Mouse (Mus musculus): ENCODE results near the gene Slc6a4. TPM values are rescaled to one million over a fixed set of nuclear protein-coding genes. Genes with fewer than 3 reads are reported as not detected.

Slc6a4 gene
- polyA plus RNA-seq (2015; fragmentation: Nextera tagmentation; extraction: Ambion mirVana), result 0.72 and 1.0 TPM in 2 replicates

DNA sequence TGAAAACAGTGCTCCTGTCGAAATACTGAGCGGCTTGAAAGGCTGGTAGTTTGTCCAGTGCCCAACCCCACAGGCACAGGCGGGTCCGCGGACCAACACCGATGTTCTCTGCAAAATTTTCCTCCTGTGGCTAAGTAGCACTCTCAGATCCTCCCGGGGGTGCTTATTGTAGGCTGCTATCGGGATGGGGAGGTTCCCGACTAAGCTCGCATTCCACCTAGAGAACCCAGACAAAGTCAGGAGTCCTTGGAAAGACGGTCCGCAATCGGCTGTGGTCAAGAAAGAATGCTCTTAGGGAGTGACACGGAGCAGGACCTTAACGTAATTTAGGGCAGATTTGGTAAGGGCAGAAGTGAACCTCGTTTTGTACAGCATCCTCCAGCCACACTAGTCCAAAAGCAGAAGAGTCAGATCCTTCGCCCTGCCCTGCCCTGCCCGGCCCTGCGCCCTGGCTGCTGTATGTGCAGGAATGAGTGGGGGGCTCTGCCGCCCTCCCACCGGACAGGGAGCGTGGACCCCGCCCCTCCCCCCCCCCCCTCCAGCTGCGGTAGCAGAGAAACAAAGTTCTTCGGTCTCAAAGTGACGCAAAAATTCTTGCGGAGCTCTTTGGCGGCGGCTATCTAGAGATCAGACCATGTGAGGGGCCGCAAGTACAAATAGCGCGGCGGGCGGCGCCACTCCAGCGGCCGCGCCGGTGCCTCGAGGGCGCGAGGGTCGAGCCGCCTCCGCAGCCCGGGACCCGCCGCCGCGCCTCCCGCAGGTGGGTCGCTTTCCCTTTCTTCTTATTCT lies at the start of gene Slc6a4:
Gene Slc6a4 (plus strand): TSS at position 688 of the 789 bp plus-strand sequence.

DNA sequence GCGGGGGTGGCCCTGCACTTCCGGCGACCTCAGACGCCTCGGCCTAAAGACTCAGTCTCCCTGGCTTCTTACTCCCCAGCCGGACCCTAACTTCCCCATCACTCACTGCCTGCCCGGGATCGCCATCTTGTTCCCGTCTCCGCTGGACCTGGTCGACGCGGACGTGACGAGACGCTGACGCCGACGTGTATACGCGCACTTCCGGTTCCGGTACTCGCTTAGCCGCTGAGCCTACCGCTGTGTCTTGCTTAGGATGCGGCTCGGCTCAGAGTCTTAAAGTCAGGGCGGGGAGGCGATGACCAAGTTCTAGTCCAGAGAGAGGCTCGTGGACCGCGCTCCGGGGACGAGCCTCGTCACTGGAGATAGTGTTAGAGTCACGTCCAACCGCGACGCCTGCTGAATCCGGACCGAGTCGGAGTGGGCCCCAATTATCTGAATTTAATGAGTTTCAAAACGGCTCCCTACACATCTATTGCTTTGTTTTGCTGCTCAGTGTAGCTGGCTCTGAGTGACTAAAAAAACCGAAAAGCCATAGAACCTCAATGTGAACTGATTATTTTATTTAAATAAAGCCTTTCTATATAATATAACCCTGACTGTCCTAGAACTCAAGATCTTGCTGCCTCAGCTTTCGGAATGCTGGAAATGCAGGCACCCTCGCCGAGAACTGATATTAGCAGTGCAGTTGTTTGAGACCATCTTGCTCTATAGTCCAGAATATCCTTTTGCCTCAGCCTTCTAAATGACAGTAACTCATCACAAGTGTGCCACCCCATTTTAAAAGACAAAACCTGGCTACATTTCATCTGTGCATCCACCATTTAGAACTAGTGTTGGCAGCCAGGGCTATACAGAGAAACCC lies 80.1 kb downstream of the Slc6a4 start, which contains the start of gene Nsrp1:
Gene Nsrp1 (minus strand): TSS at position 163 of the 862 bp plus-strand sequence.

MicroRNA genes within 50 kb of the gene (microRNA counts, 519-probe panel; counts per million panel counts)
- microRNA mmu-miR-423-3p, result 3,495 counts per million, percentile 23 among the panel's probes with 10 or more counts
- 2,887 counts per million, percentile 12 among the panel's probes with 10 or more counts for microRNA mmu-miR-423-5p

Small RNA genes within 50 kb of the gene (microRNA-seq; reads per million reads assigned to microRNA genes)
- gene Mir423, result 1,104 reads per million, percentile 75 among the genes with 10 or more reads in this experiment

Other genes starting within 250 kb of the Slc6a4 start
- gene Gosr1, start 235.0 kb upstream of the Slc6a4 start, polyA plus RNA-seq (2015; fragmentation: Nextera tagmentation; extraction: Ambion mirVana), result 20.1 and 20.4 TPM in 2 replicates
- gene Cpd, start 151.6 kb upstream of the Slc6a4 start, polyA plus RNA-seq (2015; fragmentation: Nextera tagmentation; extraction: Ambion mirVana), result 5.4 and 5.9 TPM in 2 replicates
- gene Tmigd1, start 96.4 kb upstream of the Slc6a4 start, polyA plus RNA-seq (2015; fragmentation: Nextera tagmentation; extraction: Ambion mirVana), result 0.17 and 0.40 TPM in 2 replicates
- 112 and 117 TPM in 2 replicates for gene Blmh, start 73.8 kb upstream of the Slc6a4 start, polyA plus RNA-seq (2015; fragmentation: Nextera tagmentation; extraction: Ambion mirVana)
- 44.7 and 50.3 TPM in 2 replicates for gene Nsrp1, start 79.8 kb downstream of the Slc6a4 start, polyA plus RNA-seq (2015; fragmentation: Nextera tagmentation; extraction: Ambion mirVana)
- 0.32 and 0.66 TPM in 2 replicates for gene Efcab5, start 190.4 kb downstream of the Slc6a4 start, polyA plus RNA-seq (2015; fragmentation: Nextera tagmentation; extraction: Ambion mirVana)
- gene Ssh2, start 217.7 kb downstream of the Slc6a4 start, polyA plus RNA-seq (2015; fragmentation: Nextera tagmentation; extraction: Ambion mirVana), result 8.1 and 10.7 TPM in 2 replicates

Measured in neural tube, postnatal 0 days (tissue).